Mouse (Mus musculus): ENCODE results near the gene Phox2b.

Gene Phox2b

DNA sequence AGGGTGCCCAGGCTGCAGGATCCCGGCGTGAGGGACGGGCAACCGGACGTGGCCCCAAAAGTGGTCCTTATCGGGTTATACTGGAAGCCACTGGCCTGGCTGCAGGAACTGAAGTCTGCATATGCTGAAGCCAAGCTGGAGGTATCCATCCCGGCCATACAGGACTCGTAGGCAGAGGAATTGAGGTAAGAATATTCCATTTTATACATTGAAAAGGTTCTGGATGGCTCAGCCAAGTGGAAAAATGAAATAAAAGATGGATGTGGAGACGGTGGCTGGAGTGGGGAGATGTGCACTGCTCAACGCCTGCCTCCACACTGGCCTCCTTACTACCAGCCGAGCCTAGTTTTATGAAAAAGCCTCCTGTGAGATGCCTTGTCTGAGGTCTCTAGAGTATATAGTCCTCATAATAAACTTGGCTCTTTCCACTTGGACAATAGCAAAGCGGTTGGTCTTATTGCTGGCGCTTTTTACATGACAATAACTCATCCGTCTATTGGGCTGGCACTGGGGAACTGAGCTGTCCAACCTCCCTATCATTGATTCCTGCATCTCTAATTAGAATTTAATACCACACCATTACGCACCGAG, at the start of gene Phox2b:
Gene Phox2b (minus strand): TSS at position 569 of the 591 bp plus-strand sequence.
- no peak for DNase-seq

DNA sequence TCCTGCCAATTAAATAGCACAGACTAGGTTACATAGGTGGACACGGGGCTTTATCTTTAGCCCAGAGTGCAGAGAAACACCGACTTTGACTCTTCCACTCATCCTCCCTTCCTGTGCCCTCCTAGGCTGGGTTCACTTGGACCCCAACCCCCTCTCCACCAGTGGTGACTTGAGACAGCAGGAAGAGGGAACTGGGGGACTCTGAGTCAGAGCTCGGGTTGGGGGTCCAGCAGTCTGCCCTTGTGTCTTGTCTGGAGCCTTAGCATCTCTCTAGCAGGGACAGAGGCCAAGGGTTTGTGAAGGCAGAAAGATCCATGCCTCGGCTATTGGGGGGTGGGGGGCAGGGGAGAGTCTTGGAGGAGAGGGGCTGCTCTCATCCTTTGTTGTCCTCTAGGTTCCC, 43.5 kb upstream of the Phox2b start:
- no peak for DNase-seq

DNA sequence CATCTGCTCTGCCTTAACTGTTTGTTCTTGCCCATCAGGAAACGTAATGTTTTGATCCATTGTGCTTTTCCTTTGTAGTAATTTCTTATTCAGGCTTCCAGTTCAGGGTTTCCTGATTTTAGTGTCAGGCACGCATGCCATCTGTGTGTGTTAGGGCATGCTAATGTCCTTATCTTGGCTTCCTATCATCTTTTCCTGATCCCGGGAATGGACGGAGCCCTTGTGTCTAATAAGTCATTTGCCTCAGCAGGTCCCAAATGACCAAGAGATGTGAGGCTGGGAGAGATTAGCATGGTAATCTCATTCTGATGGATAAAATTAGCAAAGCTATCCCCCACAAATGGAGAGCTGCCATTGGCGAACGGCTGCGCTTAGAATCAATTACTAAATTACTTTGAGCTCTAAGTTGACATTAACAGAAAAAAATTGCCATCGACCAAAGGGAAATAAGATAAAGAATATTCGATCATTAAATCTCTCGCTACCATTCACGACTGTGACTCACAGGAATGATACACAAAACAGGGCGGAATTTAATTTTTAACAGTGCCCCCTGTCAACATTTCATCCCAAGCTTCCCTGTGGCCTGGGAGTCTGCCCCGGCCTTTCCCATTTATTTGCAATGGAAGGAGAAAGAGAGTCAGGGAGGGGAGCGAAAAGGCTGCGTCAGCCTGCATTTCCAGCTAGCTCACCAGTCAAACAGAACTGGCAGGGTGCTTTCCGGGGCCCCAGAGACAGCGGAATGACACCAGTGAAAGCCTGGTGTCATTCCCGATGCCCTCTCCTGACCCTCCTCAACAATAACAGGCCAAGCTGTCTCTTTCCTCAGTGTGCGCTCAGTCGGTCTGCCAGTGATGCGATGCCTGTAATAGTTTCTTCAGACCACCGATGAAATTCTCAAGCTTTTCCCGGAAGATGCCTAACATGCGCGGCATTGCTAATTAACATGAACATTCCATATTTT, 40.2 kb upstream of the Phox2b start:
- DNase-seq = no peak

DNA sequence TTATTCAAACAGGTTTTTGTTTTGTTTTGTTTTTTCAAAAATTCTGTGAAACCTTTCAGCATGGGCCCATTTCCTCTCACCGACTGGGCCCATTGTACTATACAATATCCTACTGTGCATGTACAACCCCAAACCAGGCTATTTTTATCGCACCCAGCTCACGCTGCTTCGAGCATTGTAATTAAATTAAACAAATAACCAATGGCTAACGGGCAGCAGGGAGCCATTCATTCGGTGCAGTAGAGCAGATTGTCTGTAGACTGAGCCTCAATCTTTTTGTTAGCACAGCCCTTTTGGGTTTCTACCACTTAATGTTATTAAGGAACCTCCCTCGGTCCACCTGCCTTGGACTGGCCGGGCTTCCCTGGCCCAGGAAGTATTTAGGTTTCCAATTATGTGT, 39.5 kb upstream of the Phox2b start:
- DNase-seq = no peak

DNA sequence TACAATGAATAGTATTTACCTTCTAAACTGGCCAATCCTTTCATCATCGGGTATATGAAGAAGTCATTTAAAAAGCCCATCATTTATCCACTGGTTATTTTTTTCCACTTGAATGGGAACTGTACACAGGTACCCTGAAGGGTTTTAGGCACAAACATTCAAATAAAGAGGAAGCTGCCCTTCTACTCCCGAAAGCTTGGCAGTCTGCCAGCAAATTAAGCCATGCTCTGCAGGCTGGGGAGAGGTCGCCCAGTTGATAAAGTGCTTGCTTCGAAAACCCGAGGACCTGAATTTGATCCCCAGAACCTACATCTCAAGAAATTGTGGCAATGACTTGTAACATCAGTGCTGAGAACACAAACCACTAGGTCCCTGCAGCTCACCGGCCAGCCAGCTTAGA, 35.6 kb upstream of the Phox2b start:
- no peak for DNase-seq

DNA sequence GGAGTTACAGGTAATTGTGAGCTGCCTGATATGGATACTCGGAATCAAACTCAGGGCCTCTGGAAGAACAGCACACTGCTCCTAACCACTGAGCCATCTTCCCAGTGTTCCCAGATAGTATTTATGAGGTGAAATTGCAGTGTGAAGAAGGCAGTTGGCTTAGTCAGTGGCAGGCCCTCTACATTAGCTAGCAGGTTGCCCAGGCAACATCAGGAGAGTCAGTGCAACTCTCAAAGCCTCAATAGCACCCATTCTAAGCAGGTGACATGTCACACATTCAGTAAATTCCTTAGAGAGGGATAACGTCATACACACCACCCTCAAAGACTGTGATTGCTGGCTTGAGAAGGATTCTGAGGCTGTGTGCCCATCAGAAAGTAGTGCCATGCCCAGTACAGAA, 32.6 kb upstream of the Phox2b start:
- no peak for DNase-seq

DNA sequence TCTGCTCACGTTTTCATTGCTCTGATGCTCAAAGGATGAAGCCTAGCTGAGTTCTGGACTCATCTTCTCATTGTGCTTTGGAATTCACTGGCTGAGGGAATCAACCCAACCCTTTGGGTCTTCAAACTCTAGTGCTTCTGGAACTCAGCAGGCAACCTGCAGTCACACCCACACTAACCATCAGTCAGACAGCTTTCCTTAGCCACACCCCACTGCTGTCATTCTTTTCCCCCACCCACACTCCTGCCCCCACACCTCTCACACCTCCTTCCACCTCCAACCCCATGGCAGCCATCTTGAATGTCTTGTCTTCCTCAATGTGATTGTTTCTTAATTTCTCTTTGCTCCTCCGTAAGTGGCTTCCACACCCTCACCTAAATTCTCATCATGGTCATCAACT, 7.2 kb upstream of the Phox2b start:
- no peak for DNase-seq

DNA sequence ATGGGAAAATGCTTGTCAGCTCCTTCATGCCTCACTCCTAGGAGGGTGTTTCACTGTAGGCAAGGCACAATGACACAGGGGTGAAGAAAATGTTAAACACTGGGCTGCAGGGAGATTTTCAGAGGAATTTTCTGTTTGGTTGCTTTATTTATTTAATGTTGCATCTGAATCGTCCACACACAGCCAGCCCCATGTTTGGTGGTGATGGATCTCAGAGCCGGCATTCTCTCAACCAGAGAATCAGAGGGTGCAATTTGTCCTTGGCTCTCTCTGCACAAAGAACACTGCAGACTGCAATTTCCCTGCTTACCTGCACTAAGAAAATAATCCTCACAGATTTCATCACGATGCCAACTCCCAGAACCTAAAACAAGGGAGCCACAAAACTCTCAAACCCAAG, 3.9 kb upstream of the Phox2b start:
- no peak for DNase-seq

DNA sequence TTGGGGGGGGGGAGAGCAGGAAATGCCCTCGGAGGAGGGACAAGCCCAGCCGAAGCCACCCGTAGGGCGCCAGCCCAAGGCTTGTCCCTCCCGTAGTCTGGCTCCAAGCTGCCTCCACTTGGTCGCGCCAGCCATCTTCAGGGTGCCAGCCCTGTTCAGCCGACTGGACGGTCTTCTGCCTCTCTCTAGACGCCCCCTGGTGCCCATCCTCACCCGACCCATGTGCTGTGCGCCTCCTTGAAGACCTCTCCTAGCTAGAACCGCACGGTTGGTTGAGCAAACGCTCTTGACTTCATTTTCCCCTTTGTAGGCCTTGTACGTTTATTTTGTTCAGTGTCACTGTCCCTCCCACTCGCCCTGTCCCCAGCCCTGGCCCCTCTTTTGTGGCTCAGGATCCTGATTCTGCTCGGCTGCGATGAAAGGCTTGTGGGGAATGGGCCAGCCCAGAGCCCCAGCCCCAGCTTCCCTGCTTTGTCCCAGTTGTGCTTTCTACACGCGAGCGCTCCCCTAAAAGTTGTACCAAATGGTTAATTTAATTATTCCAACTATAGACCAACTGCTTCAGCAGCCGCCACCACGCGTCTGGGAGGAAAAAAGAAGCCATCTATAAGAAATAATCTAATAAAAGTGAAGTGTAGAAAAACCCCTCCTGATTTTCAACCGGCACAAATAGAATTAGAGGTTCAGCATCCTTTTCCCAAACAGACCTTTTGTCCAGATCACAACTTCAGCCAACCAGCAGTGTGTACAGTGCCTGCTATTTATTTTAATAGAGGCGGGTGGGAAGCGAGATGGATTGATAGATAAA, 2.9 kb upstream of the Phox2b start:
- no peak for DNase-seq

DNA sequence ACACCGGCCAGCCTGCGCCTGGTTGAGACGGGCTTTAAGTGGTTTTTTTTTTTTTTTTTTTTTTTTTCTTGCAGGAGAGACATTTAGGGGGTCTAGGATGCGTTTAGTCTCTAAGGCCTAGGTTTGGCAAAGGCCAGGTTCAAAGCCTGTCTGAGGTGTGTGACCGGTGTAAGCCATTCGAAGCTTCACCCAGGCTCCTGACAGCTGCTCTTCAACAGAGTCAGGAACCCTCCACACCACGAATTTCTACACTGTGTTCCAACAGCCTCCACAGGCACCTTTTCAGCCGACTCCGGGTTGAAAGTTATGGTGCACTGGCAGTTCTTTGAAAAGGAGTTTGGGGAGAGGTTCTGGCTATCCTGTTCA, 2.3 kb upstream of the Phox2b start:
- DNase-seq = no peak

DNA sequence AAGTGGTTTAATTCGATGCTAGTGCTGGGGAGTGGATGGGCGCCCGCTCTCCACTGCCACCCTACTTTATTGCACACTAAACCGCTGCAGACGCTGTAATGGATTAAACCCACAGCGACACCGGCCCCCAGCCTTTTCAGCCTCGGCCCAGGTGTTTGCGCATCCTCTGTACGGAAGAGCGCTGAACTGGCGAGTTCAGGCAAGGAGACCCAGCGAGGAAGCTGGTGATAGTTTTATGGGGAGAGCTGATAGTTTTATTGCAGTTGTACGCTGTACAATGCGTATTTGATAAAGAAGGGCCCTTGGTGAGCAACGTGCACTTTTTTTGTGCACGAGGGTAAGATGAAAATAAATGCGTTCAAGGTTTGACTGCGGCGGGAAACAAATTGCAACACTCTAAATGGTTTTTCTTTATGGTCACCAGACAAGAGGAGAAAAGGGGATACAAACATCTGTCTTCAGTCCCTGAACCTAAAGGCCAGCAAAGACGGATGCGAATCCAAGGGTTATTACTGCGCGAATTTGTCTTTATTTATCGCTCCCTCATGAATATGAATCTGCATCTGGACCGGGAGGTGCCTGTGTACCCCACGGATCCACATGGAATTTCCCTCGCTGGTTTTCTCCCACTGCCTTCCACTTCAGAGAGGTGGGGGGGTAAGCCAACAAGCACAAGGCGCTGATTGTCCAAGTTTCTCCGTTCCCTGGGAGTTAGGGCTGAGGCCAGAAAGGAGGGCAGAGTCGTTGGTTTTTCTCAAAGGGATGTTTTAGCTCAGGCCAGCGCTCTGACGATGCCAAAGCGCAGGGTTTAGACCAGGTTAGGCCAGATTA, 1.7 kb upstream of the Phox2b start:
- DNase-seq = no peak

DNA sequence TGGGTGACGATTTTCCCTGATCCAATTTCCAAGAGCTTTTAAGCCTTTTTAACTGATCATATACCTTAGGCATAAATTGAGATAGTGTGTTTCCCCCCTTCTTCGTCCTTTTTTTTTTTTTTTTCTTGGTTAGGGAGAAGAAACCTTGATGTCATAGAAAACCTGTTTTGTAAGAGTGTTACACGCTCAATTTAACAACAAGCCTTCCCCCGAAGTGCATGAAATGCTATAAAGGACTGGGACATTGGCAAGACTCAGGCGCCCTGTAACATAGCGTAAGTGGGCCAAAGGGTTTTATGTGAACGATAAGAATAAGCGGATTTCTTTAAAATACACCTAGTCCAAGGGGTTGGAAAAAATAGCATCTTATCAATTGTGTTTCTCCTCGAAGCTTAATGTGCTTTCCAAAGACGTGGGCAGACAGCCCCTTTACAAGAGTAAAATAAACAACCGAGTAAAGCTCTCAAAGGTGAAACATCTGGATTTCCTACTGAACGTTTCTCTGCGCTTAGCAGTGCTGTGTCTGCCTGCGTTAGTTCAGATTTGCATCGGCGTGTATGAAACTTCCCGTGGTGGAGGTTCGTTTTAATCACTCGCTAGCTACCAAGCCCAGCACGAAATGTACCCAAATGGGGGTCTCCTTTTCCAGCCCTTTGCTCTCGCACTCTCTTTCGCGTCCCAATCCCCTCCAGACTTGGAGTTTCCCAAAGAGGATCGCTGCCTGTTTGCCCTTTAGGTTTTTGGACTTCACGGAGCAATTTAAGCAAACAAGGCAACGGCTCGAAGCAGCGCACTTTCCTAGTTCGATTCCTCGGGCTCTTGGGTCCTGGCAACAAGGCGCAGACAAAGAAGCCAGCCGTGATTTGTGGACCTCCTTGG, 531 bp upstream of the Phox2b start:
- DNase-seq = no peak

DNA sequence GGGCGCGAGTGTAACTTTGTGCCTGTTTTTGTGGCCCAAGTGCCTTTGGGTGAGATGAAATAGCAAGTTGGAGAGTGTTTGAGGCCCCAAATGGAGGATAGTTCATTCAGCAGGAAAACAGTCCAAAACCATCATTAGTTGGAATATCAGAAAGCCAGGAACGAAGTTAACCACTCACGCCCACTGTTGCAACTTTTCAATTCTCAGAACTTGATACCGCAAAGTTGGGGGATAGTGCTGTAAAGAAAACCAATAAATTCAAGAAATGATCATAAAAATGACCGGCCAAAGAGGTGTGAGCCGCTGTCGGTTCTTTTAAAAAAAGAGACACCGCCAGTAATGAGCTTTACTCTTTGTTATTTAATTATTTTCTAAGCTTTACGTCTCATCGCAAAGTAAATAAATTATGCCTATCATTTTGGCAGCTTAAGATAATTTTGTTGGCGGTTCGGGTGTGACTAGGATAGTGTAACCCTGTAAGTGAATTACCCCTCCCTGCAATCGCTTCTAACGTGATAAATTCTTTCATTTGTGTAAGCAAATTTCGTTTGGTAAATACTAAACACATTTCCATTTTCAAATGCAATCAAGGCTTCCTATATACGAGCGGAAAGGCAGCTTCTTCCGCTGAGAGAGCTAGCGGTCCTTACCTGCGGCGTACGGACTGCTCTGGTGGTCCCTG, 909 bp downstream of the Phox2b start:
- DNase-seq = no peak

DNA sequence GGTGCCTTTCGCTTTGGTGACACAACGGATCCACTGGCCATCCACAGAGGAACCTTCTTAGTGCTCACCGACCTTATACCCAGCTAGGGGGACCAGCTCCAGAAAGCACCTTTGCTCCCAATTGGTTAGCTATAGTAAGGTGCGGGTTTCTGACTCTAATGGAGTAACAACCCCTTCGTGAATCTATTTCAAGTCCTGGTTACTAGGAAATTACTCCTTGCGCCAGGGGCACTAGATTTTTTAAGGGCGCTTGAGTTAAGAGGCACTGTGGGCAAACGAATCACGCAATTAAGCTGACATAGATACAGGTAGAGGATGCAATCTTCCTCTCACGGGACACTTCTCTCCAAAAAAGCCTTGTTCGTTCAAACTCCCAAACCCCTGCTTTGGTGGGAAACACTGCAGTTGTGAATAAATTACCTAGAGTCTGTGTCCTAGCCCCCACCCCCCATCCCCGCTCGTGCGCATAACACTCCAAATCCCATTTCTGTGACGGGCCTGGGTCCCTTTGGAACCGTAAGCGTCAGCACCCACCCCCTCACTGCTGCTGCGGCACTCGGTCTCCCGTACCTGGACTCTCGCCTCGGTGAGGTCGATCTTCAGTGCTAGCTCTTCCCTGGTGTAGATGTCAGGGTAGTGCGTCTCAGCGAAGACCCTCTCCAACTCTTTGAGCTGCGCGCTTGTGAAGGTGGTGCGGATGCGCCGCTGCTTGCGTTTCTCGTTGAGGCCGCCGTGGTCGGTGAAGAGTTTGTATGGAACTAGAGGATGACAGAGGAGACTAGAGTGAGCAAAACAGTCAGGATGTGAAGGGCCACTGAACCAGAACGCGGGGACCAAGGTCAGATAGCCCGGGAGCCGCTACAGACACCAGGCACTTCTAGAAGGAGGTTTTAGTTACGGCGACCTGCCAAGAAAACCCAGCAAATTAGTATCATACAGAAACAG, 1.7 kb downstream of the Phox2b start:
- no peak for DNase-seq

DNA sequence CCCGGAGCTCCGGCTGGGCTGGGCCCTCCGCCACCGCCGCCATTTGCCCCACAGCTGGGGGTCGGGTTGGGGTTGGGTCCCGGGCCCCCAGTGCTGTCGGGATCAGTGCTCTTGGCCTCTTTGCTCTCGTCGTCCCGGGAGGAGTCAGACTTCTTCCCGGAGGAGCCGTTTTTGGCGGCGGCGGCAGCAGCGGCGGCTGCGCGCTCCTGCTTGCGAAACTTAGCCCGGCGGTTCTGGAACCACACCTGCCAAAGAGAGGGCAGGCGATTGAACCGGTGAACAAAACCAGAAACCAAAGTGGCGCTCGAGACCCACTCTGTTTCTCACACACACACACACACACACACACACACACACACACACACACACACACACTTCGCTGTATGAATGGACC, 2.7 kb downstream of the Phox2b start:
- no peak for DNase-seq

DNA sequence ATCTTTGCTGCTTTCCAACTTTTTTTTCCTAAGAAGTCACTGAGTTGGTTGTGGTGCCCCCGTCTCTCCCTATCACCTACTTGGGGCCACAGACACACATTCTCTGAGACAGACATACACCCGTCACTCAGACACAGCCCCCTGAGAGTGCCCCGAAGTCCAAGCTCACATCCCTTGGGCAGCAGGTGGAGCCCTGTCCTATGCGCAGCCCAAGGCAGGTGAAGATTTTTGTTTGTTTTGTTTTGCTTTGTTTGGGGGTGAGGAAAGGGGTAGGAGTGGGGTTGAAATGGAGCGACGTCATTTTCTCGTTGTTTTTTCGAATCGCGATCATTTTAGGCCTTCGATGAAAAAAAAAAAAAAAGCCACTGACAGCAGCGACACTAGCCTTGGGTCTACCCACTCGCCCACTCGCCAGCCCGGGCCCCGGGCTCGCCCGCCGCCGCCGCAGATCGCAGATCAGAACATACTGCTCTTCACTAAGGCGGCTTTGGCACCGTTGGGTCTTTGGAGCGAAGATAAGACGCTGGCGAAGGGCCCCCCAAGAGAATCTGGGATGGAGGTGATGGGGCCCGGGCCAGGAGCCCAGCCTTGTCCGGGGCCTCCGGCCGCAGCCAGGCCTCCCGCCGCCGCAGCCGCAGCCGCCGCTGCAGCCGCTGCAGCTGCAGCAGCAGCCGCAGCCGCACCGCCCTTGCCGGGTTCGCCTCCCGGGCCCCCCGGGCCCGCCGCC, 3.3 kb downstream of the Phox2b start:
- no peak for DNase-seq

DNA sequence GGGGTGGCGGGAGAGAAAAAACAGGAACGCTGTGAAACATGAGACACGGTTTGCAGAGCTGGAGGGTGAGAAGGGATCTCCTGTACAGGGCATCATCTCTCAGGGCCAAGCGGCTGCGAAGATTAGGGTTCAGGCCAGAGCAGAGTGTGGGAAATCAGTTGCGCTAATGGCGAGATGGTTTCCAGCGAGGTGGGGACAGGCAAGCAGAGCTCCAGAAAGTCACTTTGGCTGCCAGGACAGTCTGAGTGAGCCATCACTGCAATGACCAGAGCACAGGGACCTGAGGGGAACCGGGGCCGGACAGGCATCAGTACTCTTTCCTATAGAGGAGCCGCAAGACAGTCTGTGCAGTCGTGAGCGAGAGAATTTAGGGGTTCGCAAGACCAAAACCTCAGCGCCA, 3.9 kb downstream of the Phox2b start:
- DNase-seq = no peak

DNA sequence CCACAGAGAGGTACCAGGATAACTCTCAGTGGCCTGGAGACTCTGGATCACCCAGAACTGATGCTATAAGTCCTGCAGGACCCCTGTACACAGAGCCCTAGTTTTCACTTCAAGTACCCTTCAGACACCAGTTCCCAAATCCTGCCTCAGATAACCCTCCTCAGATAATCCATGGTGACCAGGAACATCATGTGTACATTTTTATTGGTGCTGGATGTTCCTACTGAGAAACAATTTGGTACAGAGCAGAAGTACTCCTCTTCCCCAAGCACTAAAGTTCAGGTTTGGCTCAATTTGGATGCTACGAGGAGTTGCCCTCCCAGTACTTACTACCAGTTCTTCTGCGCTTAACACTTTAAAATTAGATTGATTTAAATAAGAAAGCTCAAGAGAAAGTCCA, 5.1 kb downstream of the Phox2b start:
- DNase-seq = no peak

DNA sequence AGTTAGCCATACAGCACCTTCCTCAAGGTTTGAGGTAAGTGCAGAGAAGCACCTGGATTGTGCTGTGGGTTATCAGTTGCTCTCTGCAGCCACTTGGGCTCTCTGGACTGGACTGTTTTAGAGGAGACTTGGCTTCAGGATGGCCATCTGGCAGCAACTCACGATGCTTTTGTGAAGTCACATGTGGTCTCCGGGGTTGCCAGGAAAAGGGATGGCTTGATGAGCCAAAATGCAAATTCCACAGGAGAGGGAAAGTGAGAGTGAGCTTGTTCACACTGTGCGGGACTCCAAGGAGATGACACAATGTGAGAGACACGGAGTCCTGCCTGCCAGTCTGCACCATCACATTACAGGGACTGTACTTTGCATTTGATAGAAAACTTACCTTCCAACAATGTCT, 7.3 kb downstream of the Phox2b start:
- no peak for DNase-seq
